1 mouse cellular context compared by ENCODE assay signal in genomic region chr9:120542241-120542640, GRCm38 (mm10).
TF ChIP-seq lines count a peak whose summit lies in the region.

No protein-coding gene starts in this region.

TF ChIP-seq in myocyte, 11 proteins besides CTCF, POLR2A, EP300 and RAD21 (continued from another document):
- TF ChIP-seq SRF (IDR thresholded peaks at IDR 0.05; ENCODE audit: control insufficient read depth, insufficient read length, low read depth): no peak
- no peak for TF ChIP-seq REST (IDR thresholded peaks at IDR 0.05; ENCODE audit: insufficient read depth, insufficient read length)
